Mouse (Mus musculus): Measurements from ENCODE around the gene Olfr96. TPM values are rescaled to one million over a fixed set of nuclear protein-coding genes. Genes with fewer than 3 reads are reported as not detected.

The Olfr96 gene
- polyA plus RNA-seq, 1 experiment from 2014 or later, result not detected

Other genes starting within 250 kb of the Olfr96 start
- gene 2410137M14Rik, start 238.9 kb upstream of the Olfr96 start, polyA plus RNA-seq (2015; fragmentation: Nextera tagmentation; extraction: Ambion mirVana), result 0.37 TPM in 1 of 2 replicates, not detected in the other
- gene H2-M5, start 230.6 kb upstream of the Olfr96 start, polyA plus RNA-seq (2015; fragmentation: Nextera tagmentation; extraction: Ambion mirVana), result 2.0 TPM in 2 replicates
- 329 and 340 TPM in 2 replicates for gene Zfp57, start 219.0 kb upstream of the Olfr96 start, polyA plus RNA-seq (2015; fragmentation: Nextera tagmentation; extraction: Ambion mirVana)
- 1.9 and 2.4 TPM in 2 replicates for gene Mog, start 196.7 kb upstream of the Olfr96 start, polyA plus RNA-seq (2015; fragmentation: Nextera tagmentation; extraction: Ambion mirVana)
- gene Gabbr1, start 174.2 kb upstream of the Olfr96 start, polyA plus RNA-seq (2015; fragmentation: Nextera tagmentation; extraction: Ambion mirVana), result 50.9 and 53.1 TPM in 2 replicates
- not detected in 2 replicates for gene Olfr90, start 131.6 kb upstream of the Olfr96 start, polyA plus RNA-seq (2015; fragmentation: Nextera tagmentation; extraction: Ambion mirVana)
- not detected in 2 replicates for gene Olfr91, start 121.9 kb upstream of the Olfr96 start, polyA plus RNA-seq (2015; fragmentation: Nextera tagmentation; extraction: Ambion mirVana)
- gene Olfr92, start 100.1 kb upstream of the Olfr96 start, polyA plus RNA-seq (2015; fragmentation: Nextera tagmentation; extraction: Ambion mirVana), result not detected in 2 replicates
- gene Olfr93, start 58.7 kb upstream of the Olfr96 start, polyA plus RNA-seq (2015; fragmentation: Nextera tagmentation; extraction: Ambion mirVana), result not detected in 2 replicates
- gene Ubd, start 26.3 kb upstream of the Olfr96 start, polyA plus RNA-seq (2015; fragmentation: Nextera tagmentation; extraction: Ambion mirVana), result not detected in 2 replicates
- gene Olfr94, start 19.2 kb upstream of the Olfr96 start, polyA plus RNA-seq (2015; fragmentation: Nextera tagmentation; extraction: Ambion mirVana), result not detected in 2 replicates
- gene Olfr95, start 7.0 kb upstream of the Olfr96 start, polyA plus RNA-seq (2015; fragmentation: Nextera tagmentation; extraction: Ambion mirVana), result not detected in 2 replicates
- not detected in 2 replicates for gene Olfr97, start 17.2 kb downstream of the Olfr96 start, polyA plus RNA-seq (2015; fragmentation: Nextera tagmentation; extraction: Ambion mirVana)
- not detected in 2 replicates for gene Olfr98, start 43.6 kb downstream of the Olfr96 start, polyA plus RNA-seq (2015; fragmentation: Nextera tagmentation; extraction: Ambion mirVana)
- 0.61 and 1.0 TPM in 2 replicates for gene H2-M3, start 50.1 kb downstream of the Olfr96 start, polyA plus RNA-seq (2015; fragmentation: Nextera tagmentation; extraction: Ambion mirVana)
- gene Olfr99, start 63.3 kb downstream of the Olfr96 start, polyA plus RNA-seq (2015; fragmentation: Nextera tagmentation; extraction: Ambion mirVana), result not detected in 2 replicates
- not detected in 2 replicates for gene Olfr101, start 84.2 kb downstream of the Olfr96 start, polyA plus RNA-seq (2015; fragmentation: Nextera tagmentation; extraction: Ambion mirVana)
- not detected in 2 replicates for gene Olfr102, start 96.9 kb downstream of the Olfr96 start, polyA plus RNA-seq (2015; fragmentation: Nextera tagmentation; extraction: Ambion mirVana)
- not detected in 2 replicates for gene Olfr103, start 119.6 kb downstream of the Olfr96 start, polyA plus RNA-seq (2015; fragmentation: Nextera tagmentation; extraction: Ambion mirVana)
- not detected in 2 replicates for gene Olfr104-ps, start 139.4 kb downstream of the Olfr96 start, polyA plus RNA-seq (2015; fragmentation: Nextera tagmentation; extraction: Ambion mirVana)
- not detected in 2 replicates for gene Olfr105-ps, start 158.9 kb downstream of the Olfr96 start, polyA plus RNA-seq (2015; fragmentation: Nextera tagmentation; extraction: Ambion mirVana)
- not detected in 2 replicates for gene Olfr106-ps, start 170.2 kb downstream of the Olfr96 start, polyA plus RNA-seq (2015; fragmentation: Nextera tagmentation; extraction: Ambion mirVana)
- not detected in 2 replicates for gene Olfr107, start 179.1 kb downstream of the Olfr96 start, polyA plus RNA-seq (2015; fragmentation: Nextera tagmentation; extraction: Ambion mirVana)
- gene Olfr108, start 225.3 kb downstream of the Olfr96 start, polyA plus RNA-seq (2015; fragmentation: Nextera tagmentation; extraction: Ambion mirVana), result not detected in 2 replicates
- gene Olfr109, start 238.8 kb downstream of the Olfr96 start, polyA plus RNA-seq (2015; fragmentation: Nextera tagmentation; extraction: Ambion mirVana), result not detected in 2 replicates

All from forebrain, embryonic 15.5 days (tissue).